Mouse (Mus musculus) thymus, adult 2 months (tissue): ENCODE measurements around the gene Tex9. TPM values are rescaled to one million over a fixed set of nuclear protein-coding genes. Genes with fewer than 3 reads are reported as not detected.

ENCODE experiments used
- DNase-seq: peaks from one replicate; pipeline ENCODE4 v3.0.0; 2021
- H3K27ac ChIP-seq: fragments of 200-500 bp; 2 replicates; pipeline ENCODE4 v1.5.1; 2012; ENCODE audit warnings: low read length, control low read depth; ENCODE audit not compliant: control insufficient read depth, insufficient read depth
- H3K27me3 ChIP-seq: fragments of 200-500 bp; 2 replicates; pipeline ENCODE4 v1.6.1; 2012; ENCODE audit warnings: mild to moderate bottlenecking, low read length, moderate library complexity, mixed read lengths; ENCODE audit not compliant: control insufficient read depth, insufficient read depth
- H3K36me3 ChIP-seq: fragments of 200-500 bp; 2 replicates; pipeline ENCODE4 v1.6.1; 2012; ENCODE audit warnings: mild to moderate bottlenecking, low read length, moderate library complexity; ENCODE audit not compliant: control insufficient read depth, insufficient read depth
- H3K4me1 ChIP-seq: fragments of 200-500 bp; replicated peaks from 2 replicates; pipeline ENCODE4 v1.6.1; 2012; ENCODE audit warnings: low read length; ENCODE audit not compliant: control insufficient read depth, insufficient read depth
- H3K4me3 ChIP-seq: fragments of 200-500 bp; 2 replicates; pipeline ENCODE4 v1.5.1; 2012; ENCODE audit warnings: mild to moderate bottlenecking, low read length, control low read depth, moderate library complexity; ENCODE audit not compliant: control insufficient read depth, insufficient read depth
- CTCF ChIP-seq: fragments of 200-500 bp; IDR thresholded peaks from 2 replicates; pipeline ENCODE4 v1.5.1; 2012; ENCODE audit warnings: mild to moderate bottlenecking, control low read depth, low read length, moderate library complexity, borderline replicate concordance; ENCODE audit not compliant: control insufficient read depth, poor library complexity, insufficient read depth; ENCODE audit errors: extremely low read depth
- POLR2A ChIP-seq: fragments of 200-500 bp; IDR thresholded peaks from 2 replicates; pipeline ENCODE4 v1.6.1; 2012; ENCODE audit warnings: mild to moderate bottlenecking, low read length, control low read depth, moderate library complexity; ENCODE audit not compliant: control insufficient read depth, poor library complexity, insufficient read depth; ENCODE audit errors: extremely low read depth
- WGBS: fragments of 180-500 bp; shearing (Covaris S2); methylation state at CpG from one replicate; pipeline ENCODE4 v1.1.7; 2018; 5-methylcytosine and 5-hydroxymethylcytosine counted together
- polyA plus RNA-seq: library from polyadenylated mRNA; depleted of rRNA; stranded (reverse); fragments of >200 nt; gene quantifications from 2 replicates; pipeline ENCODE4 v1.2.3, GENCODE M21; 2012

Gene Tex9
- polyA plus RNA-seq, 1 experiment: 5.1 TPM

DNA sequence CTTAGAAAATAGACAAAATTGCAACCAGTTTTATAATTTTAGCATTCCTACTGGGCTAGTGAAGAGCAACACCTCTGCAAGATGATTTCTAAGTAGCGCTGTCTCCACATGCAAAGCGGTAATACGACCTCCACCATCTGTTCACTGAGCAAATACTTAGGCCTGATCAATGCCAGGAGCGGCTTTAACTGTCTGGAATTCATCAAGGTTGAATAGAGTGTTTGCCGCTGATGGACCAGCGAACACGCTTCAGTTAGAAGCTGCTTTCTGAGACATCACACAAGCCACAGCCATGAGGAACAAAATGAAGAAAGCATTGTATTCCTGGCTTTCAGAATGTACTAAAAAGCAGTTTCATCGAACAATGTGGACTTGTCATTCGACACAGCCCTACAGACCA, 57.1 kb downstream of the Tex9 start:
- no peak for DNase-seq
- no peaks in the 10 kb centered on the region for H3K27me3 ChIP-seq
- no peaks in the 10 kb centered on the region for H3K36me3 ChIP-seq
- H3K27ac ChIP-seq: no peak overlapping the region
- H3K4me3 ChIP-seq: peak overlapping the region; percentile 6; the same call in 1 of the 2 replicates
- WGBS: 85% methylated on average over 9 of the region's 9 CpGs
- TF ChIP-seq POLR2A: no peak
- no peak for TF ChIP-seq CTCF
- peaks cover 10% of the 10 kb centered on the region for H3K4me1 ChIP-seq

DNA sequence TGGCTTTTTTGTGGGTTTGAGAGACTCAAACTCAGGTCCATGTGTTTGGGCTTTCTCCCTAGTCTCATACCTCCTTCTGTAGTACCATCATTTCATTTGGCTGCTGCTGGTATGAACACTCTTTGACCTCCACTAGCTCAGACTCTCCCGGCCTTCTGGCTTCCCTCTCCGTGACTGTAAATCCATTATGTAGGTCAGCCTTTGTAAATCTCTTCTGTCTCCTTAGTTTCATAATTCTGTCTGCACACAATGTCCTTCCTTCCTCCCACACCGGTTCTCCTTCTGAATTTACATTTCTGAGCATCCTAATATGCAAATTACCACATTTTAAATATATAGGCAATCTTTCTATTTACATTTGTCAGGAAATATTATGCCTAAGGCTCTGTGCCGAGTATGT, 64.2 kb downstream of the Tex9 start:
- WGBS: 86% methylated on average over 4 of the region's 4 CpGs
- no peaks in the 10 kb centered on the region for H3K36me3 ChIP-seq
- TF ChIP-seq POLR2A (no peak), CTCF (no peak)
- no peaks in the 10 kb centered on the region for H3K4me1 ChIP-seq
- DNase-seq: no peak
- H3K27me3 ChIP-seq: no peaks in the 10 kb centered on the region
- H3K27ac ChIP-seq: no peak overlapping the region
- H3K4me3 ChIP-seq: no peak overlapping the region

DNA sequence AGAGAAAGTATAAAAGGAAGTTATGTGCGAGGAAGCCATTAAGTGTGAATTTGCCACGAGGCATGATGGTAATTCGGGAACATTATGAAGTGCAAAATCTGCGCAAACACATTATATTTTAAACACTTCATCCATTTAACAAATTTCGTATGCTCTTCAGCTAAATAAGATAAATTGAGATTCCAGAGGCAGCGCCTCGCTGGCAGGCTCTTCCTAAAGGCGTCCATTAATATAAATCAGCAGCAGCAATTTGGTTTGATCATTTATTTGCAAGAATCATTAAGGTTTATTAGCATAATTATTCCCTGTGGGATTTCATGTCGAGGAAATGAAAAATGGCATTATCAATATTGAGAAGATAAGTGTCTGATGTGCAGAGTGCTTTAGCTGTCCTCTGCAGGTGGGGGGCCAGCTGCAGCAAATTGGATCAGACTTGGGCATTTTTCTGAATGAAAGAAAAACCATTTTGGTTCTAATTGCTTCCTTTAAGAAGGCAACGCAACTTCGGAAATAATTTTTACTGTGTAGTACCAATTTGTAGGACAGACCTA, 66.6 kb downstream of the Tex9 start:
- no peaks in the 10 kb centered on the region for H3K36me3 ChIP-seq
- peaks cover 6% of the 10 kb centered on the region for H3K4me1 ChIP-seq
- 89% methylated on average over 11 of the region's 11 CpGs for WGBS
- H3K27me3 ChIP-seq: no peaks in the 10 kb centered on the region
- no peak overlapping the region for H3K27ac ChIP-seq
- DNase-seq: no peak
- H3K4me3 ChIP-seq: no peak overlapping the region
- no peak for TF ChIP-seq CTCF
- TF ChIP-seq POLR2A: no peak

DNA sequence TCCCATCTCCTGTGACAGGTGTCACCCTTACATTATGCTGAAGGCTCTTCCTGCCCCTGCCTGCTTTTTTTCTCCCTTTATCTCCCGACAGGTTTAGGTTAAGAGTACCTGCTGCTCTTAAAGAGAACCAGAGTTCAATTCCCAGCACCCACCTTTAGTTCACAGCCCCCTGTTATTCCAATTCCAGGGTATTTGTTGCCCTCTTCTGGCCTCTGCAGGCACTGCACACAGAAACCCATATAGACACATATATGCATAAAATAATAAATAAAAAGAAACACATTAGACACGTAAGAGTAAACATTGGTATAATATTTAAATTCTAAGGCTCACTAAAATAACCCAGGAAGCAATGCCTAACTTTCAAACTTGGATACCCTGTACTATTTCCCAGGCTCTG, 69.3 kb downstream of the Tex9 start:
- H3K36me3 ChIP-seq: no peaks in the 10 kb centered on the region
- 97% methylated on average over 2 of the region's 2 CpGs for WGBS
- H3K4me3 ChIP-seq: no peak overlapping the region
- TF ChIP-seq CTCF (no peak), POLR2A (no peak)
- H3K4me1 ChIP-seq: peaks cover 6% of the 10 kb centered on the region
- H3K27me3 ChIP-seq: no peaks in the 10 kb centered on the region
- no peak for DNase-seq
- H3K27ac ChIP-seq: no peak overlapping the region

DNA sequence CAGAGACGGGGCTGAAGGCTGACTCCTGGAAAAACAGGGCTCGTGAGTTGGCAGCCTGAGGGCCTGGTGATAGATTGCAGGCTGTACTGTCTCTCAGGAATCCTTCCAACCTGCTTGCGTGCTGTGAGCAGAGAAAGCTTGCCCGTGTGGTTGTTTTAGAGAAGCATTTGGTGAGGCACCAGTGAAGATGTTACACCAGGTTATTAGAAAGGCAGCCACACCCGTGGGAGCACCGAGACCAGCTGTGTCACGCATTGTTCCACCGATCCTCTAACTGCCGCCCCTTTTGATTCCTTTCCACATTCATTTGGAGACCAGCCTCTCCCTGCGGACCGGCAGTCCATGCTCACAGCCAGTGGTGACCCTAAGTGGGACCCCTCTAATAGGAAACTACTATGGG, 69.7 kb downstream of the Tex9 start:
- no peak for DNase-seq
- H3K27me3 ChIP-seq: no peaks in the 10 kb centered on the region
- no peaks in the 10 kb centered on the region for H3K36me3 ChIP-seq
- WGBS: 93% methylated on average over 11 of the region's 11 CpGs
- no peak overlapping the region for H3K27ac ChIP-seq
- peaks cover 6% of the 10 kb centered on the region for H3K4me1 ChIP-seq
- TF ChIP-seq CTCF (no peak), POLR2A (no peak)
- no peak overlapping the region for H3K4me3 ChIP-seq

DNA sequence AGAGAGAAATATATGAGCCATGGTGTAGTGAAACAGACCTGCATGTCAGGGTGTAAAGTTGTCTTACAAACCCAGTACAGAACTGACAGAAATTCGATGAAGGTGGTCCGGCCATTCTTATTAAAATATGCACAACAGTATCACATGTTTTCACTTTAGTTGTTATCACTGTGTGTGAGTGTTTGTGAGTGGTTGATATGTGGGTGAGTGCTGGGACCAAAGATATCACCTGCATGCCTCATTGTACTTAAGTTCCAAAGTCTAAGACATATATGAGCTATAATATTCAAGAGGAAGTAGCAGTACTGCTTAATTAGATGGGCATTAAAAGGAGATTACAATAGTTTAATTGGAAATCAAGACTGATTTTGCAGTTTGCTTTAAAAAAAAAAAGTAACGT, 71.5 kb downstream of the Tex9 start:
- Histone ChIP-seq H3K27ac (no peak overlapping the region), H3K36me3 (no peaks in the 10 kb centered on the region), H3K4me3 (no peak overlapping the region), H3K27me3 (no peaks in the 10 kb centered on the region), H3K4me1 (peaks cover 6% of the 10 kb centered on the region)
- DNase-seq: no peak
- no peak for TF ChIP-seq CTCF
- no peak for TF ChIP-seq POLR2A
- WGBS: 95% methylated on average over 3 of the region's 3 CpGs

DNA sequence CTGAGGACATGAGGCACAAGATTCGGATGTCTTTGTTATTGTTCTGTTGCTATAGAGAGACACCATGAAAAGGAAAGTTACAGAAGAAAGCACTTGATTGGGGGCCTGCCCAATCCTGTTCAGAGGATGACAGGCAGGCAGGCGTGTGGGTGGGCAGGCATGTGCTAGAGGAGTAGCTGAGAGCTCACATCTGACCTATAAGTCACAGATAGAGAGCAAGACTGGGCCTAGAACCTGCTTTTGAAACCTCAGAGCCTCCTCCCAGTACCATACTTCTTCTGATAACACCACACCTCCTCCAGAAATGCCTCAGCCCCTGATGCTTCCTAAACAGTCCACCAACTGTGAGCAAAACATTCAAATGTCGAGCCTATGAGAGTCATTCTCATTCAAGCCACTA, 73.6 kb downstream of the Tex9 start:
- no peaks in the 10 kb centered on the region for H3K27me3 ChIP-seq
- H3K4me1 ChIP-seq: peaks cover 6% of the 10 kb centered on the region
- WGBS: 87% methylated on average over 3 of the region's 3 CpGs
- no peak overlapping the region for H3K27ac ChIP-seq
- no peak for TF ChIP-seq POLR2A
- no peak for TF ChIP-seq CTCF
- DNase-seq: no peak
- no peak overlapping the region for H3K4me3 ChIP-seq
- no peaks in the 10 kb centered on the region for H3K36me3 ChIP-seq
